Mouse (Mus musculus) B cell, adult 2 months (primary cell): ENCODE results near the gene Krtap19-2.

ENCODE experiments used
- DNase-seq, 2 experiments: peaks; one replicate each; pipeline ENCODE4 v3.0.0; 2022

The Krtap19-2 gene

GRCm38 (mm10) chr16:88874169-88874568, at the start of gene Krtap19-2:
Krtap19-2 (minus strand) TSS chr16:88874269.
- no peak for DNase-seq

DNA sequence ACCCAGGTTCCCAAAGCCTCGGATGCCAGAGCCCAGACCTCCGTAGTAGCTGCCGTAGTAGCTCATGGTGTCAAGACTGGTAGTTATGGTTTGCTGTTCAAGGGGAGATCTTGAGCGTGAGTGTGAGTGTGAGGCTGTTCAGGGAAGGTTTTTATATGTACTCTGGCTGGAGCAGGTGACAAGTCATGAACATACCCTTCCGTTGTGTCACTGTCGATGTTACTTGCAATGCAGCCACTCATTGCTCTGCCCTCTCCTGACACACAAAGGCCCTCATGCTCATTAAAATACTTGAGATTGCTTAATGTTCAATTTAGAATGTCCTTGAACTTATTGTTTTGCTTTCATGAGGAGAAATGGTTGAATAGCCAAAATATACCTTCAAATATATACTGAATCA, 22.3 kb upstream of the Krtap19-2 start, which contains the start of gene Krtap19-5:
Gene Krtap19-5, minus strand, starts transcription at position 101 of the 400 bp plus-strand sequence.
- no peak for DNase-seq

DNA sequence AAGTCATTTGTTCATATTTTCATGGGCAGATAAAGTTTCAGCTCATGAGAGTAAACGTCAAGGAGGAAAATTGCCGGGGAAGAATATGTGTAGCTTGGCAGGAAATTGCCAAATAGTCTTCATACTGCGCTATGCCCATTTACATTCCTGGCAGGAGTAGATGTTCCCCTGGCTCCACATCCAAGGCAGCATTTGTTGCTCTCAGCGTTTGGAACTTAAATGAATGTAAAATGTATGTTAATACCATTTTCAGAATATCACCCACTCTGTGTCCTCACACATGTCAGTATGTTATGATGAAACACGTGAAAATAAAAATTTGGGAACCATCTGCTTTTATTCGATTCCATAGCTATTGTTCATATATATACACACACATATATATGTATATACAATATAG, 12.8 kb upstream of the Krtap19-2 start:
- DNase-seq = no peak

DNA sequence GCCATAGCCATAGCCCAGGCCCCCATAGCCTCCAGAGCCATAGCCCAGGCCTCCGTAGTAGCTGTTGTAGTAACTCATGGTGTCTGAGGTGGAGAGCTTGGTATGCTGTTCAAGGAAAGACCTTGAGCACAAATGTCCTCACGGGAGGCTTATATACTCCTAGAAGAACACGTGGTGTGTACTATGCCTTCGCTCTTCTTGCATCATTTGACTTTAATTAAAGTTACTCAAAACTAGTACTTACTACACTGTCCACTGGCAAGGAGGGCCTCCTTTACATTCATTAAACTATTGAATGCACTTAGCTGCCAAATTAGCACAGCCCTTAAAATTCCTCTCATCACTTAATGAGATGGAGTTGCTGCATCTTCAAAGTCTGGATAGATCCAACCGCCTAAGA, 10.9 kb upstream of the Krtap19-2 start, which contains the start of gene Krtap19-4:
Gene Krtap19-4, minus strand, starts transcription at position 101 of the 400 bp plus-strand sequence.
- no peak for DNase-seq

DNA sequence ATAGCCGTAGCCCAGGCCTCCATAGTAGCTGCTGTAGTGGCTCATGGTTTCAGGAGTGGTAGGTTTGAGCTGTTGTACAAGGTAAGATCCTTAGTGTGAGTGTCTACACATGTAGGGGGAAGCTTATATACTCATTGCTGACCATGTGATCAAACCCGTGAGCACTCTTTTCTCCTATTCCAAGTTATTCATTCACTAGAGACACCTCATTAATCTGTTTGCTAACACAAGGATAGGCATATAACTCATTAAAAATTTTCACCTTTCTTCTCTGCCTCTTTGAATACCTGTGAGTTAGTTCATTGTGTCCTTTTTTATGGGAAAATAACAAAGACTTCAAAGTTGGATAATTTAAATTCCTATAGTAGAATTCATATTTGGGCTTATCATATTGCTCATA, 3.9 kb upstream of the Krtap19-2 start, which contains the start of gene Krtap19-3:
Gene Krtap19-3, minus strand, starts transcription at position 101 of the 400 bp plus-strand sequence.
- no peak for DNase-seq

DNA sequence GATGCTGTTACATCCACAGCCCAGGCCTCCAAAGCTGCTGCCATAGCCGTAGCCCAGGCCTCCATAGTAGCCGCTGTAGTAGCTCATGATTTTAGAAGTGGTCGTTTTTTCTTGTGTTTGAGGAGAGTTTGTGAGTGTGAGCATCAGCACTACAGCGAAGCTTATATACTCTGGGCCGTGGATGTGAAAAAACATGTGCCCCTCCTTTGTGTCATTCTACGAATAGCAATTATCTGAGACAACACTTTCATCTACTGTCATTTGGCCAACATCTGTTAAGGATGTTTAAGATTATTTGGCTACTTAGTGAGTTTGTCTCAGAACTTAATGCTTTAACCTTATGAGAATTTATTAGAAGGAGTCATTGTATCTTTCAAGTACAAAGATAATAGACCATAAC, 4.8 kb downstream of the Krtap19-2 start, which contains the start of gene Krtap19-1:
Gene Krtap19-1, minus strand, starts transcription at position 101 of the 400 bp plus-strand sequence.
- DNase-seq = no peak

DNA sequence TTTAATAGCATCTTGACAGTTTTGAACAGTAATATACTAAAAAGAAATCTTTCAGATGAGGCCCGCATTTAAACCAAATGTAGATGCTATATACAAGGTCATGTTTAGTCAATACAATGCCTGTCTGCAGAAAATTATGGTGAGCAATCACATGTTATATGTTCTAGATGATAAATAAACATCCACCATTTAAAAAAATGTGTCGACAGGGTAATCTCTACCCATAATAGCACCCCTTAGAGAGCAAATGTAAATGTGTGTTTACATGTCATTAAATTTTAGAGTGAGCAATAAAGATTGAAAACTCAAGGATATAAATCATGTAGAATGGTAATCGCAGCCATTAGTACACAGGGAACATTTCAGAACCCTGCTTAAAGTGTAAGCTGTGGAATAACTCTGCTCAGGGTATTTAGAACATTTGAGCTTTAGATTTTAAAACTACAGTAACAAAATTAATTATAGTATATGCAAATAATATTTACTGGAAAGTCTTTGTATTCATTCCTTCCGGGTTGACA, 9.1 kb downstream of the Krtap19-2 start:
- no peak for DNase-seq

GRCm38 (mm10) chr16:88851450-88851849, 22.6 kb downstream of the Krtap19-2 start:
- DNase-seq = peak in 1 of 2 experiments; percentile 3

DNA sequence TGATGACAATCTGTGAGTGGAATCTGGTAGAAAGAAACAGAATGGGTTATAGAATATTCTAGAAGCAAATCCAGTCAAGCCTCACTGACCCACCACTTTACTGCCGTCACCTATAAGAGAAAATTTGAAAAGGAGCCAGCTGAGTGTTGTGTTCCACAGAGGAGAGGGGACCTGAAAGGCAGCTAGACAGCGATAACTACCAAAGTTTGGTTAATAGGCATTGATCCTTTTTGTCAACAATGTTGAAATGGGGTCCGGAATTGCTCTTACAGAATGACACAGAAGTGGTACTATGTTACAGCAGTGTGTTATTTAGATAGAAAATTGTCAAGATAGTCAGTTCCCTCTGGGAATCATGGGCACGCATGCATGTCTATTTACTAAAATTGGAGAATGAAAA, 25.5 kb downstream of the Krtap19-2 start:
- no peak for DNase-seq

- no peak for DNase-seq
Measured at GRCm38 (mm10) chr16:88847363-88847762, 26.7 kb downstream of the Krtap19-2 start.

DNA sequence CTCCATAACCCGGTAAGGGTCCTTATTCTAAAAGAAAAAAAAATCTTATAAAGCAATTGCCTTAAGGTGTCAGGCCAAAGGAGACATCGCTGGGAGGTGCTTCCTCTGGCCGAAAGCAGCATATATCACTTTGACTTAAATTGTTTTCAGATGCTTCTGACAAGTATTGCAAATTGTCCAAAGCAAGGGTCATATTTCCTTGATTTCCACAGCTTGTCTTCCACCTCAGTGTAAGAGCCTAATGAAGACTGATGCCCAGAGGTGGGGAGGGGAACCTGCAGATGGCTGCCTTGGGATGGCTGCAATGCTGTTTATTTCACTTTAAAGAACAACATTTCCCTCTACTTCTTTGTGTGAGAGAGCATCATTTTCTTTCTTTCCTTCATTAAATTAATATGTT, 47.1 kb downstream of the Krtap19-2 start:
- DNase-seq = no peak

GRCm38 (mm10) chr16:88826095-88826652, 47.9 kb downstream of the Krtap19-2 start, which contains the start of gene Krtap14:
Krtap14 (minus strand) TSS chr16:88826145.
- DNase-seq = no peak

GRCm38 (mm10) chr16:88823736-88824135, 50.3 kb downstream of the Krtap19-2 start:
- DNase-seq = no peak
